Mouse (Mus musculus) cerebellum, adult 9-10 months (tissue): Measurements from ENCODE around the gene Olfr734.

Experiments
- DNase-seq: peaks from one replicate; pipeline ENCODE4 v3.0.0; 2022

Olfr734 gene

GRCm38 (mm10) chr14:50326661-50327060 lies at the start of gene Olfr734:
Gene Olfr734, minus strand, starts transcription at chr14:50326761.
- DNase-seq, result no peak

DNA sequence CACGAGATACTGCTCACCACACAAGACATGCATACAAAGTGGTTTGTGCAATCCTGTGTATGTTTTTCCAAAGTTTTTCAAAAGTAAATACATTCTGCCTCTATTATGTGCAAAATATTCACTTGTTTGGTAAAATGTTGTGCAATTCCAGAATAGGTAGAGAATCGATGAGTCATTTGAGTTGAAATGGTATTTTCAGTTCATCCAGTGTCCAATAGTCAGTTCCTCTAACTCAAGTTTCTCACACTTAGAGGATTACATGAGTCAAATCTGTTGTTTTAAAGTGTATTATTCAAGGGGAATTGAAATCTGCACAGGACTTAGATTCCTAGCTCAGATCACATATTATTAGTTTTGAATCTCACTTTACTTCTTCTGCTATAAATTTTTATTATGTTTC lies 37.0 kb upstream of the Olfr734 start:
- DNase-seq, result no peak

- DNase-seq, result no peak
Measured at GRCm38 (mm10) chr14:50360480-50360879, 33.9 kb upstream of the Olfr734 start.

GRCm38 (mm10) chr14:50357593-50357992 lies 31.0 kb upstream of the Olfr734 start, which contains the start of gene Tlr11:
Gene Tlr11, plus strand, starts transcription at chr14:50357914.
- DNase-seq, result no peak

- DNase-seq, result no peak
Measured at GRCm38 (mm10) chr14:50356725-50357124, 30.2 kb upstream of the Olfr734 start.

DNA sequence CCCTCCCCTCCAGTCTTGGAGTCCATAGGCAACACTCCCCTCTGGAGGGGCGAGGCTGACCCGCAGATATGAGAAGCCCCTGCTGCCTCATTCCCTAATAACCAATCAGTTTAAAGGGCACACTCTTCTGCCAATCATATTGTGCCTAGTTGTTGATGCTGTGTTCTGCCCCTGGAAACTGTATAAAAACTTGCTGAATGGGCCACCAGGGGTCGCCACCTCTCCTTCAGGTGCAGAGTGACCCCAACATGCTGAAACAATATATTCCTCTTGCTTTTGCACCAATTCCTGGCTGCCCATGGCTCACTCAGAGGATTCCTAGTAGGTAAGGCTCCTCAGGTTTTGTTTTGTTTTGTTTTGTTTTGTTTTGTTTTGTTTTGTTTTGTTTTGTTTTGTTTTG lies 25.9 kb upstream of the Olfr734 start:
- DNase-seq, result no peak

DNA sequence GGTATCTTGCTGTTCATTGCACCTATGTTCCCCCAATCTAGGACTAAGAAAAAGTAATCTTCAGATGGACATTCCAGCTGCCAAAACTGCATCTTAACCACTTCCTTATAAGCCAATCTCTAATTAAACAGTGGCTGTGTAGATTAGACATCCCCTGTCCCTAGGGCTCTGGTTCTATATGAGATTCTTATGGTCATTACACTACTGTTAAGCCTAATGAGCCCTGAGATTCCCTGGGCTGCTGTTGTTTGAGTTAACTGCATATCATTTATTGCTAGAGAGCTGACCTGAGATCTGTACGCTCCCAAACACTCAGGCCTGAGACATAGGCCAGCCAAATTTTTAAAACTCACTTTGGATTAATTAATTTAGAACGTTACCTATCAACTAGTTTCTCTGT lies 22.2 kb upstream of the Olfr734 start, which contains the start of gene Olfr735:
Gene Olfr735 (minus strand): TSS at position 77 of the 400 bp plus-strand sequence.
- no peak for DNase-seq

- no peak for DNase-seq
Measured at GRCm38 (mm10) chr14:50301422-50301821, 25.1 kb downstream of the Olfr734 start, which contains the start of gene Olfr733. Gene Olfr733, minus strand, starts transcription at chr14:50301522.

DNA sequence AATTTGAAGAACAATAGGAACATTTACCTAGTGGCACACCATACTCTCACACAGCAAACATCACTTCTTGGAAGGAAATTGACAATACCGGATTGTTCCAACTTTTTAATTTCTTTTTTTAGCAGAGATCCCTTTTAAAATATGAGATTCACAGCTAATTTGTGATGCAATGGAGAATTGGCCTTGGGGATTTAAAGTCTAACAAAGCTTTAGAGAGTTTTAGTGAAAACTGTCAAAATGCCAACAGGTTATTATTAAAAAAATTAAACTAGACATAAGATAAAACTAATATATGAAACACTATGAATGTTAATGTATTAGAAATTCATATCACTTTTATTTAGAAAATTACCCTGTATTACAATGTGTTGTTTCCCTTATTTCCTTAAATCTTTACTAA lies 42.5 kb downstream of the Olfr734 start, which contains the start of gene Olfr732:
Gene Olfr732 (minus strand): TSS at position 101 of the 400 bp plus-strand sequence.
- DNase-seq, result no peak
